Mouse (Mus musculus): ENCODE measurements at regions not wholly inside any gene's neighbourhood (a gene's known extent, or its start where the extent isn't known, plus 50 kb on each side); places are given as distances from the start of the nearest gene placed in this dataset.

DNA sequence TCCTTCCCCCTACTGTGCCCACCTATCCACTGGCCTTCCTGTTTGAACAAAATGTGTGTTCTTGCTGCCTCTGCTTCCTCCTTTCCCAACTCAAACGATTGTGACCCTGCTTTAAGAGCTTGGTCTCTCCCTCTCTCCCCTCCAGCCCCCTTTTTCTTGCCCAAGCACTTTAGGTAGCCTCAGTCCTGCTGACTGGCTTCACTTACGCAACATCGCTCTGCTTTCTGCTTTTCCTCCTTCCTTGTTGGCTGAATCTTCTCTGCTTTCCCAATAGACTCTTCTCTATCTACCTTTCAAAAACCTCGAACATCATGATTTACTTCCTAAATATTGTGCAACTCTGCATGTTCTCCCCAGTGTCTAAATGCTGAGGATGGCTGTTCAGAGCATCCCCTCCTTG lies 2538.4 kb upstream of the Gm7489 start:
- DNase-seq (ENCODE audit: low spot score) = no peak
- intact Hi-C loops (cut with DNase I) = no loop called here

DNA sequence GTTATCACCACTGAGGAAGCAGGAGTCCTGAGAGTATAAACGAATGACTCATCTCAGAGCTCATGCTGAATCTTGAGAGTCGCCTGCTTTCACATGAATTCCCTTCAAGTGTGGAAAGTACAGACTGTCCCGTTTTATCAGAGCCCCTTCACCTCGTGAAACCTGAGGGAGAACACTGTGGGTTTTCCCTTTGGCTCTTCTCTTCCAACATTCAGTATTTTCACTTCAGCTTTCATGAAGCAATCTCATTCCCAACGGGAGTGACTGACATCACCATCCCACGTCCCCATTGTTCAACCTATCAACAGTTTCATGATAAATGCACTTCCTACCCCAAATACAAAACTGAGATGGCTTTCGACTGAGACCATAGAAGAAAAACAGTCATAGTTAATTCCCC lies 2521.3 kb upstream of the Gm7489 start:
- intact Hi-C loops (cut with DNase I) = no loop called here
- DNase-seq (ENCODE audit: low spot score) = peak; percentile 27

DNA sequence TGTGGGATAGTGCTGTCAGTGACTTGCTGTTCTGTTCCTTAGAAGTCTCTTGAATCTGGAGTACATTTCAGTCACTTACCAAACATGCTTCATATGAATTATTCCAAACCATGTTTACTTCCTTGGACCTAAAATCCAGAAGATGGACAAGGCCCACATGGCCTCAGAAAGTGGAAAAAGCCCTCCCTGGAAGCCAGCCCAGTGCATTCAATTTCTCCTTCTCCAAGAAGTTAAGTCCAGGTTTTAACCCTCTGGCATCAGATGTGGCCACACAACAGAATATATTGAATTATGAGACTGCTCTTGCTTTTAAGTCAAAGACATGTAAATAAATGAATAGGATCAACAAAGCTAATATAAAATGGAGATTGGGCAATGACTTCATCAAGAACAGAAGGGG lies 2513.5 kb upstream of the Gm7489 start:
- intact Hi-C loops (cut with DNase I) = no loop called here
- no peak for DNase-seq (ENCODE audit: low spot score)

DNA sequence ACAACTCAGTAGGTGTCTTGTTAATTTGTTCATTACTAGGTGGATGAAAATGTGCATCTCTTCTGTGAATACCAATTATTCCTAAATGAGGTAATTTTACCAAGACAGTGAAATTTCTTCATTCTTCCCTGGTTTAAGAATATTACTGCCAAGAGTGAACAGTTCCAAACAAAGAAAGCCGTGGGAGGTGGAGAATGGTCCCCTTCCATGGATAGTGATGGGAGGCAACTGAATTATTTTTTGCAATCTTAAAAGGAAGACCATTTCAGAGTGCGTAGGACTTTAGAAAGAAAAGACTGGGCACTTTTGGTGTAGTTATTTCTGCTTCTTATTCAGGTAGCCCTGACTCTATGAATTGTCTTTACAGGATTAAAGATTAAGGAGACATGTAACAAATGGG lies 2494.3 kb upstream of the Gm7489 start:
- intact Hi-C loops (cut with DNase I) = no loop called here
- no peak for DNase-seq (ENCODE audit: low spot score)

DNA sequence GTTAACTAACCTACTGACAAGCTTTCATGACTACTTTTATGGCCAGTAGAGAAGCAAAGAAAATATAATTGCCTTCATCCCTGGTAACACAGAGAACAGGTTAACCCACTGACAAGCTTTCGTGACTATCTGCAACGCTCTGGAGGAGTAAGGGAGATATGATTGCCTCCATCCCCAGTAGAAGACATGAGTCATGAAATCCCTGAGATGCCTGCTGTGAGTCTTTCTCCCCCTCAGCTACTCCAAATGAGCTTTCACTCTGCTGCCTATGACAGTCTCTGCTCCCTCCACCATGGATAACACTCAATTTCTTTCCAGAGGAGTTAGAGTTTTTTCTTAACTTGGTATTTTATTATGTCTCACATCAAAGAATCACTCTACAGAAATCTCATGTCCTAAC lies 2493.4 kb upstream of the Gm7489 start:
- no peak for DNase-seq (ENCODE audit: low spot score)
- intact Hi-C loops (cut with DNase I) = no loop called here

DNA sequence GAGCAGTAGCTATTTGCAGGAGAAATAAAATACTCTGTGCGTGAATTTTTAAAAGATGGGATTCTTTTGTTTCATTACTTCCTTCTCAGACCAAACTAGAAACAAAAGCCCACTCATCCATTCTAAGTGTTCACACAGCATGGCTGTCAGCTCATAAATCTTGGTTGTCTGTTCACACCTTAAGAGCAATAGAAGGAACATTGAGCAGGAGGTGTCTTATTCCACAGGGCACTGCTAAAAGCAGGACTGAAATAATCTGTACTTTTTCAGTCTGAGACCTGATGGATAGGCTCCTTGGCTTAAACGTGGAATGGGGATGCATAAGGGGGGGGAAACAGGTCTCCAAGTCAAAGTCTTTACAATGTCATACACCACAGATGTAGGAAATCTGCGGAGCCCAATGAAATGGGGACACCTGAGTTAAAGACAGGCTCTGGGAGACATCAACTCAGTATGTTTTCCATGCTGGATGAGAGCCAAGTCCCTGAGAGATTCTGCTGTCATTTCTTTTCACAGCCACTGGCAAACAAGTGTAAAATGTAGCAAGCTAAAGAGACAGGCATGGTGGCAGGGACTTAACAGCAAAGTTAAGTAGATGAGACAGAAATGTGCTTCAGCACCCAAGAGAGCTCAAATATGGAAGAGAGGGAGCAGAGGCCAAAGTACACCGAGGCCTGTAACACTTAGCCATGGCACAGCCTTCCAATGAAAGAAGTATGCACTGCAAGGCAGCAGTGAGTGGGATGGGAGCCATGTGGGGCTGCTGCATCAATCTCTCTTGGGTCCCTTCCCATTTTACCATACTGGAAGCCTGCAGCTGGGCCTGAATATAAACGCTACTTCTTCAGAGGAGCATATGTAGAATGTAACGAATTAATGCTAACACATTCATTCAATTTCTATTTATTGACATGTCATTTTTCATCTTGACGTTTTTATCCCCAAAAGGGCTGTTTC lies 2492.0 kb upstream of the Gm7489 start:
- DNase-seq (ENCODE audit: low spot score) = no peak
- intact Hi-C loops (cut with DNase I) = no loop called here

DNA sequence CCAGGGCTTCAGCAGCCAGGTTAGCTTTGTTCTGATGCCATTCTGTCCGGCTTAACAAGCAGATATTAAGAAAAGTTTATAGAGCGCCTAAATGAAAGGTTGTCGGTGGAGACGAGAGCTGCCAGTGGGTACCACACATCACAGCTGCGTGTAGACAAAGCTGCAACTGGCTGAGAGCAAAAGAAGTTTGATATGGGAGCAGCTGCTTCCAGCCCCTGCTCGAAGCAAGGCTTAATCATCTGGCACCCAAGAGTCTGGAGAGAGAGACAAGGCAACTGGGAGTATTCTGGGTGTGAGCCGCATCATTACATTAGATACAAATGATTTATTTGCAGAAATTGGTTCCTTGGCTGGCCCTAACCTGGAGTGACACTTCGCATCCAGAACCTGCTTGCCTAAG lies 2488.7 kb upstream of the Gm7489 start:
- DNase-seq (ENCODE audit: low spot score) = no peak
- intact Hi-C loops (cut with DNase I) = no loop called here

DNA sequence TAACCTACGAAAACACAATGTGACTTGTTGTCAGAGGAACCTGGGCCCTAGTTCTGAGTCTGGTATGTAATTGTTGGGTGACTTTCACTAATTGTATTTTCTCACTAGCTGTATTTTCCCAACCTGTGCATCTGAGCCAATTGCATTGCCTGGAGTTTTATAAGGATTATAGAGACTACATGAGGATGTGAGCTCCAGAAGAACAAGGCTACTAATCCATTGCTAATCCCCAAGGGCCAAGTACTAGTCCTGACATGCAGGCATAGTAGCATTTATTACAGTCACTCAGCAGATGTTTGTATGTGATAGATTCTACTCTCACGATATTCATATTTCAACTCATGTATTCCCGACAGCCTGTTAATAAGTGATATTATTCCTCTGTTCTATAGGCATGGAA lies 2481.1 kb upstream of the Gm7489 start:
- no peak for DNase-seq (ENCODE audit: low spot score)
- intact Hi-C loops (cut with DNase I) = no loop called here

DNA sequence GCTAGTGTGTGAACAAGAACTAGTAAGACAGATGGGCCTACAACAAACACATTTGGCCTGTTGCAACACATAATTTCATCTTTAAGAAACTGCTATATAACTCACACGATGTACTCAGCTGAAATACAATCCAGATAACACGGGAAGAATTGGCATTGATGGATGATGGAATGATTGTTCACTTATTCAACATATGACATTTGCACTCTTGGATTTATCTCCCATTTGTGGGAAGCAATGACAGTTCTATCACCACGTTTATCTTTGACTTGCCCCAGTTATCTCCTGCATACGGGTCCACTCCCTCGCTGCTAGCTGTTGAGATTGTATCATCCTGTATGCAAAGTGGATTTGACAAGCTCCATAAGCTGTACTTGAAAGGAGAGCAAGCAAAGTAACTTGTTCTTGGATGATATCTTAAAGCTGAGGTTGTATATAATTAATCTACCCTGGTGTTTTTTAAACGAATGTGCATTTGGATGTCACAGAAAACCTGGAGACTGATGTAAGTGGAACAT lies 2474.9 kb upstream of the Gm7489 start:
- DNase-seq (ENCODE audit: low spot score) = no peak
- intact Hi-C loops (cut with DNase I) = no loop called here

DNA sequence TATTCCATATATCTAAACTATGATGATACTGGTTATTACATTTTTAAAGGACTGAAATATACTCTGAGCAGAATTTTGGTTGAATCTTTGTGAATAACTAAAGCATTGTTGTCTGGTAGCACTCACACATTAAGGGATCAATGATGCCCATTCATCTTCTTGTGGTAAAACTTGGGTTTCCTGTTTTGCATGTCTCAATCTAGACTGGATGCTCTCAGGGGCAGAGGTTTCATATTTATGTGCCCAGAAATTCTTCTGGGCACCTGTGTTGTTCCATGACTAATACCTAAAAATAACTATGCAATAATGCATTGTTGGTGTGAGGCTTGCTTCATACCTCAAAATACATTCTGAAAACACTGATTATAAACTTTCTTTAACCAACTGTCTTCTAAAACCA lies 2472.7 kb upstream of the Gm7489 start:
- DNase-seq (ENCODE audit: low spot score) = no peak
- intact Hi-C loops (cut with DNase I) = no loop called here

DNA sequence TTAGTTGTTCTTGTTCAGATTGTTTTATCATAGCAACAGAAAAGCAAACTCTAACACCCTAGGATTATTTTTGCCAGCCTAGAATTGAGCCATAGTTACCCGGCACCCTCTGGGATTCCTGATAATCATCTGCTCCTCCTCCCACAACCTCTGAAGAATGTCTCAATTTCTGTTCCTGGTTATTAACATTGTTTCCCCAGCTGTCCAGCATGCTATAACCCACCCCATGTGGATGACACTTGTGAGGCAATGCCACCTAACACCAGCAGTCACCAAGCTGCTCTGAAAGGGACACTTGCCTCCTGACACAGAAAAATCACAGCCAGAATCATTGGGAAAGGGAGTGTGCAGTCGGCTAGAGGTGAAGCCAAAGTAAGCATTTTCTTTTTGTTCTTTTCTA lies 2442.1 kb upstream of the Gm7489 start:
- DNase-seq (ENCODE audit: low spot score) = no peak
- intact Hi-C loops (cut with DNase I) = no loop called here

DNA sequence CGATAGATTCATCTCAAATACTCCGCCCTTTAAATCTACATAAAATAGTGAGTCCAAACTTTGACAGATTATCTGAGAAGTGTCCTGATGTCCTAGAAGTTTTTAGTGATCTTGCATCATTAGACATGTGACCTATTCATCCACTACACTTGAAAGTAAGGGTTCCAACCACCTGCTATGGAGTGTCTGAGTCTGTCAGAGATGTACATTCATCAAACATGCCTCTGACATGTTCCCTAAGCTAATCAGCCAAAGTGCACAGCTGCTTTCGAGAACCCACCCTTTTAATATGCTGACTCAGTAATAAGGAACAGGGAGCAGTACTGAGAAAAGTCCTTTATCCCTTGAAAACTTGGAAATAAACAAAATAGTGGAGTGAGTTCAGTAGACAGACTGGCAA lies 2414.8 kb upstream of the Gm7489 start:
- intact Hi-C loops (cut with DNase I) = no loop called here
- DNase-seq (ENCODE audit: low spot score) = no peak

DNA sequence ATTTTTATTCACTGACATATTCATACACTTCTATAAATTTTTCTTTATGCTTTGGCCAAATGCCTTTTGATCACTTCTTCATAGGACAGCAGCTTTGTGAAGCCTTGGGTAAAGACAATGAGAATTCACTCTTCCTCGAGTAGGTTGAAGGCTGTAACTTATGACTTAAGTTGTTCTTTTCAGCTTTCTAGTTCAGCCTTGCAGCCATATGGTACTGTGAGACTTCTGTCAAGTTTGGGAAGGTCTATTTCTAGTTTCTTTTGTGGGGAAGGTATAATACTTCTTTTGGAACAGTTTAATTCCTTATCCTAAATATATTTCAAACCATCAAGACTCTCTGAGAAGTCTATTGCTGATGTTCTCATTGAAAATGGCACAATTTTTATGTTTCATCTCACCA lies 2413.6 kb upstream of the Gm7489 start:
- intact Hi-C loops (cut with DNase I) = no loop called here
- DNase-seq (ENCODE audit: low spot score) = no peak

DNA sequence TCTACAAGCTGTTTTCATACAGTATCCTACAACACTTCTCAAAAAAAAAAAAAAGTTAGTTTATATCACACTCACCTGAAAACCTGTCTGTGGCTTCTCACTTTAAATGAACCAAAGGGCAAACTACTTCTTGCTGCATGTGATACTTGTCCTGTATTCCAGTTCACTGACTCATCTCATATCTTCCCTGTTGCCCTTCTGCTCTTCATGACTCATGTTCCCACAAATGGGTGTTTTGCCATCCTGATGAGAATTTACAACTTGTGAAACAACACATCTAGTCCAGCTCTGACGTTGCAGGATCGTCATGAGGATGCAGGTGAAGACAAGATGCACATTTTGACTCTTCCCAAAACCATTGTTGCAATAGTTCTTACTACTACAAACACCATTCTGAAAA lies 2412.7 kb upstream of the Gm7489 start:
- DNase-seq (ENCODE audit: low spot score) = no peak
- intact Hi-C loops (cut with DNase I) = no loop called here

DNA sequence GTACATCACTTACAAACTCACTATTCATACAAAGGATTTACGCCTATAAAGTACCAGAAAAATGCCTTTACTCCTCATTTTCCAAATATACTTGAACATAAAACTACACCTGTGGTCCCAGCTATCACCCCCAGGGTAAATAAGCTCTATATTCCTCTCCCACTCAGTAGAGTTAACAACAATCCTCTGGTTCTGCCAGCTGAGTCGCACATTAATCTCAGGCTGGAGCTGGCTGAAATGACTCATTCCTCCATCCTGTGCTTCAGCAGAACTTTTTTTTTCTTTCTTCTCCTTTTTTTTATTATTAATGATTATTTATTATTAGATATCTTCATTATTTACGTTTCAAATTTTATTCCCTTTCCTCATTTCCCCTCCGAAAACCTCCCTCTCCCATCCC lies 2402.8 kb upstream of the Gm7489 start:
- DNase-seq (ENCODE audit: low spot score) = no peak
- intact Hi-C loops (cut with DNase I) = no loop called here

DNA sequence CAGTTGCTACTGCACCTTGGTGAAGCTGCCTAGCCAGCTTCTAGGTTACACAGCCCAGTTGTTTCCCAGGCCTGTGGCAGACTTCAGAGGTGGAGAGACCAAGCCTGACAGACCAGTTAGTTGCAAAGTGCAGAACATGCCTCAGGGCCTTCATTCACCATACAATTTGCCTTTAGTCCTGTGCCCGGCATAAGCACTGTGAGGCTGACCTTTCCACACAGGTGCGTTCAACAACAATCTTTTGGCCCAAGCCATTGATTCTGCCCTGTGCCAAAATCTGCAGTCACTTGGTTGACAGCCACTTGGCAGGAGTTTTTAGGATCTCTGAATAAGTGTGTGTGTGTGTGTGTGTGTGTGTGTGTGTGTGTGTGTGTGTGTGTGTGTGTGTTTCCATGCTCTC lies 2400.5 kb upstream of the Gm7489 start:
- no peak for DNase-seq (ENCODE audit: low spot score)
- intact Hi-C loops (cut with DNase I) = no loop called here

DNA sequence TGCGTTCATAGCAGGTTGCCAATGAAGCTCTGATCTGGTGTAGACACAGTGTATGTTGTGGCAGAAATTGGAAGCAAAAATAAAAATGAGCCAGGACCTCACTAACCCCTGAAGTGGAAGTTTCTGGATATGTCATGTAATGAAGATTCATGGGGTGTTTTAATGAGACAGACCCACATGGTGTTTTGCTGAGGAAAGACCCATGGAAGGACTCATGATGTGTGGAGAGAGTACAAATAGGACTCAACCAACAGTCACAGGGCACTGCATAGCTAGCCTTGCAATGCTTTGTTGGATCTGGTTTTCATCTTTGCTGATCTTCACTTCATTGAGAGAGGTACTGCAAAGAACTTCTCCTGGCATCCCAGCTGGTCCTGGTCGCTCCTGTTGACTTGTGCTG lies 2399.2 kb upstream of the Gm7489 start:
- DNase-seq (ENCODE audit: low spot score) = no peak
- intact Hi-C loops (cut with DNase I) = no loop called here

DNA sequence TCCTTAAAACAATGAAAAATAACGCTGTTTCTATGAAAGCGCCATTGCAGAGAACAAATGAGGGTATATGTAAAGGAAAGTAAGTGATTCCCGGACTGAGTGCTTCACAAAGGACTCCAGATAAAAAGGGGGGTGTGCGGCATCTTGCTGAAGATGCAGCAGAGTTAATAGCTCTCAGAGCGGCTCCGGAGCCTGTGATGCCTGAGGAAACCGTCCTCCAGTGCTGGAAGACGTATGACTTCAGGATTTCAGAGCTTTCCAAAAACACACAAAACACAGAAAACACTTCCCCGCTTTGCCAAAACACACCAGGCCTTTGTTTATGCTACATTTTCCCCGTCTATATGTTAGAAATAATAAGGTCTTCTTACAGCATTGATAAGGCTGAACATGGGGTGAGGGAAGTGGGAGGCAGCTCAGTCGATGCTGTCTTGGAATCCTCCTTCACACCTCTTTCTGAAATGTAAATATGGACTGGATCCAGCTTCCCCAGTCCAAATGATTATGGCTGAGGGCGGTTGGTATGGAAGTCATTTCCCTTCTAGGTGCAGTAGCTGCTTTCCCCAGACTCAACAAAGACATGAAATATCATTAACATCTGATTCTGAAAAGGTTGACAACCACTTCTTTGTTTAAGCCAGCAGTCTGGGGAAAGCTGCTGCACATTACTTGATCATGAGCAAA lies 2382.5 kb upstream of the Gm7489 start:
- no peak for DNase-seq (ENCODE audit: low spot score)
- intact Hi-C loops (cut with DNase I) = no loop called here

DNA sequence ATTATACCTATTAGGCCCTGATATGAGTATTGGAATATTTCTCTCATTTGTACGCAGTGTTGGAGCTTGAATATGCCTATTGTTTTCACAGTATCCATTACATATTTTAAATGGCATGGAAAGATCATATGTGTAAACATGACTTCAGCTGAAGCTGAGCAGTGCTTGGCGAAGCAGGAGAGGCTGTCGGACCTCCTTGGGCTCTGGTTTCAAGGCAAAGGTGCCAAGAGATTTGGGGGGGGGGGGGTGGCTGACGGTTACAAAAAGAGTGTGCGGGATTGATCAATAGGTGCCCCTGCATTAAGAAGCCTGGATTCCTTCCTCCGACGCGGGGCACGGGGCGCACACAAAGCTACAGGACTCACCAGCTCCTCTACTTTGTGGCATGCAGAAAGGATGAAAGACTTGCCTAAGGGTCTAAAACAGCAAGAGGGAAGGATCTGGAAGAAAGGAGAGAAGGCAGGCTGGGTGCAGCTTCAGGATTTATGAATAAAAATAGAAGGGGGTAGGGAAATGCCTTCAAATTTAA lies 2381.9 kb upstream of the Gm7489 start:
- intact Hi-C loops (cut with DNase I) = no loop called here
- DNase-seq (ENCODE audit: low spot score) = no peak

DNA sequence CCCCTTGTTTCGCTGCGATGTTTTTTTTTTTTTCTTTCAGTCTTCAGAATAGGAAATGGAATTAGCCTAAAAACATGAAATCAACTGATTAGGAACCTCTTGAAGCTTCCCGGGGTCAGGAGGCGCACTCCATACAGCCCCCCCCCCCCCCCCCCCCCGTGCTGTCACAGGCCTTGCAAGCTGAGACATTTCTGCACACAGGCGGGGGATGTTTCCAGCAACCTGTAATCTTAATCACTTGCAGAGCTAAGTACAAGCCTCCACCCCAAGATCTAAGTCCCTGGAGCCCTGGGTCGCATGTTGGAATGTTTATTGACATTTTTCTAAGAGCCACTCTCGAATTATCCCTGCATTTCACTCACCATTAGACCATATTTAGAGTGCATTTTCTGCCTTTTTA lies 2381.4 kb upstream of the Gm7489 start:
- no peak for DNase-seq (ENCODE audit: low spot score)
- intact Hi-C loops (cut with DNase I) = no loop called here
